Mouse (Mus musculus): ENCODE data around the gene Efna2.

GRCm38 (mm10) chr10:80159021-80159560 is 20.2 kb upstream of the Efna2 start:
- no peak for TF ChIP-seq CTCF (IDR thresholded peaks at IDR 0.05; ENCODE audit: borderline replicate concordance, extremely low read depth, insufficient read depth, insufficient read length)
- TF ChIP-seq POLR2A (IDR thresholded peaks at IDR 0.05; ENCODE audit: borderline replicate concordance, extremely low read depth, insufficient read depth, insufficient read length, poor library complexity, severe bottlenecking) = no peak
